Mouse (Mus musculus) heart, adult 2 months (tissue): ENCODE results near the gene Itsn1. TPM values are rescaled to one million over a fixed set of nuclear protein-coding genes. Genes with fewer than 3 reads are reported as not detected.

Experiments
- DNase-seq, 2 experiments: peaks; one replicate each; pipeline ENCODE4 v3.0.0; 2021
- H3K27ac ChIP-seq: fragments of 200-600 bp; 2 replicates; pipeline ENCODE4 v1.8.1; 2022
- H3K27me3 ChIP-seq: fragments of 200-500 bp; 2 replicates; pipeline ENCODE4 v1.6.1; 2012; ENCODE audit warnings: mild to moderate bottlenecking, low read length, inconsistent platforms, mixed read lengths; ENCODE audit not compliant: control insufficient read depth, insufficient read depth
- H3K36me3 ChIP-seq: fragments of 200-500 bp; 2 replicates; pipeline ENCODE4 v1.6.1; 2012; ENCODE audit warnings: low read length, inconsistent platforms; ENCODE audit not compliant: control insufficient read depth, insufficient read depth
- H3K4me1 ChIP-seq: fragments of 200-500 bp; 2 replicates; pipeline ENCODE4 v1.6.1; 2011; ENCODE audit warnings: low read length; ENCODE audit not compliant: control insufficient read depth, insufficient read depth
- H3K4me3 ChIP-seq: fragments of 200-600 bp; 2 replicates; pipeline ENCODE4 v1.8.1; 2022
- H3K79me2 ChIP-seq: fragments of 200-500 bp; replicated peaks from 2 replicates; pipeline ENCODE4 v1.6.1; 2012; ENCODE audit warnings: mild to moderate bottlenecking, inconsistent platforms, low read length, moderate library complexity, mixed read lengths; ENCODE audit not compliant: control insufficient read depth, insufficient read depth
- H3K9ac ChIP-seq: fragments of 200-500 bp; 2 replicates; pipeline ENCODE4 v1.6.1; 2012; ENCODE audit warnings: low read depth, mild to moderate bottlenecking, control low read depth, inconsistent platforms, low read length, mixed read lengths
- CTCF ChIP-seq: fragments of 200-600 bp; IDR thresholded peaks from 2 replicates; pipeline ENCODE4 v1.8.1; 2022; ENCODE audit warnings: antibody characterized with exemption, mild to moderate bottlenecking, moderate library complexity
- EP300 ChIP-seq: fragments of 200-500 bp; IDR thresholded peaks from 2 replicates; pipeline ENCODE4 v1.6.1; 2011; ENCODE audit warnings: low read depth, low read length, control low read depth; ENCODE audit not compliant: insufficient read depth
- POLR2A ChIP-seq: fragments of 200-500 bp; IDR thresholded peaks from 2 replicates; pipeline ENCODE4 v1.6.1; 2011; ENCODE audit warnings: mild to moderate bottlenecking, low read depth, low read length, control low read depth; ENCODE audit not compliant: insufficient read depth
- WGBS: fragments of 180-500 bp; shearing (Covaris S2); methylation state at CpG from one replicate; pipeline ENCODE4 v1.1.7; 2018; 5-methylcytosine and 5-hydroxymethylcytosine counted together
- intact Hi-C: fragments of 180-260 bp; cut with DNase I; formaldehyde crosslinking; loops from one replicate; pipeline ENCODE4 v1.15.1; 2025
- polyA plus RNA-seq: library from polyadenylated mRNA; depleted of rRNA; stranded (reverse); fragments of >200 nt; gene quantifications from 2 replicates; pipeline ENCODE4 v1.2.3, GENCODE M21; 2012
- total RNA-seq, 2 experiments: library from RNA; stranded (reverse); gene quantifications; 2 replicates each; pipeline ENCODE4 v1.2.3; 2021

The Itsn1 gene
- total and polyA plus RNA-seq, 3 experiments = 35.8 to 46.7 (median 45.1) TPM

DNA sequence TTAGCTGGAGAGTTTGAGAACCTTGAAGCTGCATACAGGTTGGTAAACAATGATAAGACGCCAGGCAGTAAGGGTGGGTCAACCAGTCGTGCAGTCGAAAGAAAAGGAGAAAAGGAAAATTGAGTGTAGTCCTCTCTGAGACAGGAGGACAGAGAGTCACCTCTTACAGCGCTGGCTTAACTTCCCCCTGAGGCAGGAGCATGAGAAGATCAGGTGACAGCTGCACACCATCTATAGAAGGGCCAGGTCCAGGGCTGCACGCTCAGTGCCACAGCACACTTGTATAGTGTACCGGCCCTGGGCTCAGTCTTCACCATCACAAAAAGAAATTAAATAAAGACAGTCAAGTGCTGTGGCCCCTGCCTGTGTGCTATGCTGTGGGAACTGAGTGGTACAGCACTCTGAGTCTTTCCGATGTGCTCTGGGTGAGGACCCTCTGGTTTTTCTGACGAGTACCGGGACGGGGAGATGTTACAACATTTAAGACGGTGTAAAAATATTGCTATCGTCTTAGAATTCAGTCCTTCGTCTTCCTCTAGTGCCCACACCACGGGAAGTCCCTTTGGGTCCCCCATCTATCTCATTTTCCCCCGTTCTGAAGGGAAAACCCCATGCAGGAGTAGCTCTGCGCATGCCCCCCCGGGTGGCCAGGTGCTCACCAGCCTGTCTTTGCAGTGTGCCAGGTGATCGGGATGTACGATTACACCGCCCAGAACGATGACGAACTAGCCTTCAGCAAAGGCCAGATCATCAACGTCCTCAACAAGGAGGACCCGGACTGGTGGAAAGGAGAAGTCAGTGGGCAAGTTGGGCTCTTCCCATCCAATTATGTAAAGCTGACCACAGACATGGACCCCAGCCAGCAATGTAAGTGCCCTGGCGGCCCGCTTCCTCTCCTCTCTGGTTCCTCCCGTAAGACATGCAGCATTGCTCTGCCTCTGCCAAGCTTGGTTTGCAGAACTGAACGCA, 140.1 kb downstream of the Itsn1 start:
- H3K27ac ChIP-seq = no peak overlapping the region
- H3K36me3 ChIP-seq = peaks cover 2% of the 10 kb centered on the region; the same call in 1 of the 2 replicates
- TF ChIP-seq CTCF (no peak), EP300 (no peak), POLR2A (no peak)
- 79% methylated on average over 28 of the region's 28 CpGs for WGBS
- peaks cover 11% of the 10 kb centered on the region for H3K4me1 ChIP-seq
- H3K79me2 ChIP-seq = no peaks in the 10 kb centered on the region
- H3K4me3 ChIP-seq = no peak overlapping the region
- no peaks in the 10 kb centered on the region for H3K27me3 ChIP-seq
- H3K9ac ChIP-seq = no peak overlapping the region
- intact Hi-C loops = no loop called here
- DNase-seq = peak; percentile 65 to 83

DNA sequence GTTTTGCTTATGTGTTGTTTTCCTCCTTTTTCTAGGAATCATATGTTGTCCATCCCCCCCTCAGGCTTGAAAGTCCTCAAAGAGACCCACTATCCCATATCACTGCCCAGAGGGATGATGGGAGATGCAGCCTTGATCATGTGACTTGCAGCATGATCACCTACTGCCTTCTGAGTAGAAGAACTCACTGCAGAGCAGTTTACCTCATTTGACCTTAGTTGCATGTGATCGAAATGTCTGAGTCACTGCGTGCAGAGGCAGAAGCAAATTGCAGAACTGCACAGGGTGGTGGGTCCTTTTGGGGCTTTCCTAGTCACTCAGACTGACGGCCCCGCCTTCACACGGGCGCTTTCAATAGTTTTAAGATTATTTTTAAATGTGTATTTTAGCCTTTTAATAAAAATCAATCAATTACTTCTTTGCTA, 141.1 kb downstream of the Itsn1 start:
- Histone ChIP-seq H3K36me3 (peaks cover 2% of the 10 kb centered on the region; the same call in 1 of the 2 replicates), H3K9ac (no peak overlapping the region), H3K4me3 (no peak overlapping the region), H3K4me1 (peaks cover 10% of the 10 kb centered on the region), H3K27me3 (no peaks in the 10 kb centered on the region), H3K27ac (no peak overlapping the region), H3K79me2 (no peaks in the 10 kb centered on the region)
- no peak for DNase-seq
- TF ChIP-seq POLR2A (no peak), CTCF (no peak), EP300 (no peak)
- WGBS = 78% methylated on average over 6 of the region's 6 CpGs
- intact Hi-C loops = no loop called here

DNA sequence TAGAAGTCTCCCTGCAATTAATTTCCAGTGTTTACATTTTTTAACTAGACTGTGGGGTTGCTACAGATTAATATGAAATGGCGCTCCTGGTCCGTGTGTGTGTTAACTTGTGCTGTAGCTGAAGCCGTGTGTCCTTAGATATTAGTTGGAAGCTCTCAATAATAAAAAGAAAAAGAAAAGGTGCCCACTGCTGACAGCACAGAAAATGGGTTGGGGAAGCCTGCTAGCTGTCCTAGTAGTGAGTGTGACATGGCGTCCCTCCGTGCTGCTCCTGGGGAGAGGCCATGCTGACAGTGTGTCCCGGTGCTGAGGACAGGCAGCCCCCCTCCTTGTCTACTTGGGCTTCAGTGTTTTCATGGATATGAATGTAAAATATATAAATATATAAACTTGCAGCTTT, 142.1 kb downstream of the Itsn1 start:
- Histone ChIP-seq H3K36me3 (peaks cover 2% of the 10 kb centered on the region; the same call in 1 of the 2 replicates), H3K4me1 (peaks cover 3% of the 10 kb centered on the region), H3K27ac (no peak overlapping the region), H3K27me3 (no peaks in the 10 kb centered on the region), H3K79me2 (no peaks in the 10 kb centered on the region), H3K9ac (no peak overlapping the region), H3K4me3 (no peak overlapping the region)
- no peak for TF ChIP-seq CTCF
- no peak for TF ChIP-seq POLR2A
- TF ChIP-seq EP300 = no peak
- intact Hi-C loops = no loop called here
- DNase-seq = no peak
- 95% methylated on average over 6 of the region's 6 CpGs for WGBS

DNA sequence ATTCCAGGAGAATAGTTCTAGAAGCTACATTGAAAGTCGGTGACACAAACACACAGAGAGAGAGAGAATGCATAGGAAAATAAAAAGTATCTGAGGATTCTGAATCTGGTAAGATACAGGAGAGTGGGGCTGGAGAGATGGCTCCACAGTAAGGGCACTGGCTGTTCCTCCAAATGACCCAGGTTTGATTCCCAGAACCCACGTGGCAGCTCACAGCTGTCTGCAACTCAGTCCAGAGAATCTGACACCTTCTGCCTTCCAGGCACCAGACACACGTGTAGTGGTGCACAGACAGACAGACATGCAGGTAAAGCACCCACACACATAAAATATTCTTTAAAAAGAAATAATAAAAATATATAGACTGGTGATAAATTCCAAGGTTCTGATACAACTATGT, 144.6 kb downstream of the Itsn1 start:
- TF ChIP-seq POLR2A (no peak), CTCF (no peak), EP300 (no peak)
- H3K27me3 ChIP-seq = no peaks in the 10 kb centered on the region
- H3K36me3 ChIP-seq = peaks cover 2% of the 10 kb centered on the region; the same call in 1 of the 2 replicates
- no peak for DNase-seq
- H3K4me1 ChIP-seq = peaks cover 3% of the 10 kb centered on the region
- no peak overlapping the region for H3K9ac ChIP-seq
- no peak overlapping the region for H3K27ac ChIP-seq
- H3K4me3 ChIP-seq = no peak overlapping the region
- H3K79me2 ChIP-seq = no peaks in the 10 kb centered on the region
- WGBS = 63% methylated on average over 3 of the region's 3 CpGs
- intact Hi-C loops = no loop called here

DNA sequence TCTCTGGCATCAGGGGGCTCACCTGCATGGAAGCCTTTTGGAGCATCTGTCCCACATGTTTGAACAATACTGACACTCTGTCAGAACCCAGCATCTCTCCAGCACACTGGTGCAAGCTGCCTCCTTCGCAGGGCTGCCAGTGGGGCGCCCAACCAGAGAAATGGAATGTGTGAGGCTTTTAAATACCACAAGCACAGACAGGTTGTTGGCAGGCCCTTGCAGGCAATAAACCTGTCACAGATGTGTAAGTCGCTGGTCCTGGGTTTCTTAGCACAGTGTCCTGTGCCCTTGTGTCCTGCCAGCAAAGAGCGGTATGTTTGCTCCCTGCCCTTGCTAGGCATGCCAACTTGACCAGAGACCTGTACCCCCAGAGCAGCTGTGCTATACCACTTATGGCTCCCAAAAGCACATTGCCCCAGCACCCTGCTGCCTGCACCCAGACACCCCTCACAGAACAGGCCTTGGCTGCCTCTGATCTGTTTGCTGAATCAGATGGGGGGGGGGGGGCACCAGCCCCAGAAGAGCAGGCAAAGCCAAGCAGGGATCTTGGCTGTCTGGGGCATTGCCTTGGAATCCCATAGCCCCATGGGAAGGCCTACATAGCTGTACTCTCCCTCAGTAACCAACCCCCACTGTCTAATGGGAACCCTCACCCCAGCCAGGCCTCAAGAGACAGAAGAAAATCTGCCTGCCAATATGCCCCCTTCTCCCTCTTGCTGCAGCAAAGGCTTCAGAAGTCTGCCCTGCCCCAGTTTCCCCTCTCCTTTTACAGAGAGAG, 146.7 kb downstream of the Itsn1 start:
- intact Hi-C loops = no loop called here
- Histone ChIP-seq H3K9ac (no peak overlapping the region), H3K4me1 (no peaks in the 10 kb centered on the region; the same call in 1 of the 2 replicates), H3K36me3 (no peaks in the 10 kb centered on the region), H3K79me2 (no peaks in the 10 kb centered on the region), H3K4me3 (no peak overlapping the region), H3K27ac (no peak overlapping the region; the same call in 1 of the 2 replicates), H3K27me3 (no peaks in the 10 kb centered on the region)
- DNase-seq = peak in 1 of 2 experiments; percentile 50
- no peak for TF ChIP-seq CTCF
- 0 out of 2 replicates have a peak, but pooled peaks have one; percentile 22 for TF ChIP-seq EP300
- no peak for TF ChIP-seq POLR2A
- WGBS = 61% methylated on average over 4 of the region's 4 CpGs

DNA sequence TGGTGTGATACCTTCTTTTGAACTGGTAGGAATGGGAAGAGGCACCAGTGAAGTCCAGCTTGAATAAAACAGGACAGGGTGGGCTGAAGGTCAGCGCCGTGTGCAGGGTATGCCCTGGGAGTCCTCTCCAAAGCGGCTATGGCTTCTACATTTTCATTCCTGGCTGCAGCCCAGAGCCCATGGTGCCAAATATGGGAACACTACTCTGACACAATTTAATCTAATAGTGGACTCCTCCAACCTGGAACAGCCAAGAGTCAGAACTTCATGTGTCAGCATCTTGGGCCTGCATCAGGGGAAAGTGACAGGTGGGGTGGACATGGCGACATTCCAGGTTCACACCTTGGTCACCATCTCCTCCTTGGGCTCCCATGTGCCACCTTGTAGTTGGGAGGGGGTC, 147.4 kb downstream of the Itsn1 start:
- TF ChIP-seq CTCF (no peak), EP300 (no peak), POLR2A (no peak)
- Histone ChIP-seq H3K27ac (no peak overlapping the region), H3K9ac (no peak overlapping the region), H3K4me1 (no peaks in the 10 kb centered on the region; the same call in 1 of the 2 replicates), H3K4me3 (no peak overlapping the region), H3K36me3 (no peaks in the 10 kb centered on the region), H3K79me2 (no peaks in the 10 kb centered on the region), H3K27me3 (no peaks in the 10 kb centered on the region)
- DNase-seq = no peak
- WGBS = 75% methylated on average over 4 of the region's 4 CpGs
- intact Hi-C loops = no loop called here
